Mouse (Mus musculus): ENCODE results near the gene Gm11037.
A peak's percentile ranks its signal among the peaks of the same experiment; 100 is the strongest.

Gene Gm11037

DNA sequence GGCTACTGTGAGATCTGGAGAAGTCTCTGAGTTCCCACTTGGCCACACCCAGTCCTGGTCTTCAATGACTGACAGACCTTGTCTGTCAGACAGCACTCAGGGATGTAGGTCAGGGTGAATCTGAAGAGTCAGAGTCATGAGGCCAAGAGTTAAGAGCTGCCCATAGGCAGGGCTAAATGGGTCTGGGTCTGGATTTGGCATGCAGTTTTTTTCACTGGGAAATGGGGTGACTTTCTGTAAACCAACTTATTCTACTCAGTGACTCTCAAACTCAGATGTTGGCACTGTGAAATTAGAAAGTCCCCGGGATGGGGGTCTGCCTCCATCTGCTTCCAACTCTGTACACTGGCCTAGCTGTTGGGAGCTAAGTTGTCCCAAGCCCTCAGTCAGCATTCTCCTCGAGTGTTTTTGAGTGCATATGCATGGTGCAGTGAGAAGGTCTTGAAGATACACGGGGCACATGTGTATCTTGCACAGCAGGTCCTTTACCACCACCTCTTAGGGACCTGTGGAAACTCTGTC is 4.6 kb upstream of the Gm11037 start:
- no peak for DNase-seq (ENCODE audit: low spot score in 2 of 2)

DNA sequence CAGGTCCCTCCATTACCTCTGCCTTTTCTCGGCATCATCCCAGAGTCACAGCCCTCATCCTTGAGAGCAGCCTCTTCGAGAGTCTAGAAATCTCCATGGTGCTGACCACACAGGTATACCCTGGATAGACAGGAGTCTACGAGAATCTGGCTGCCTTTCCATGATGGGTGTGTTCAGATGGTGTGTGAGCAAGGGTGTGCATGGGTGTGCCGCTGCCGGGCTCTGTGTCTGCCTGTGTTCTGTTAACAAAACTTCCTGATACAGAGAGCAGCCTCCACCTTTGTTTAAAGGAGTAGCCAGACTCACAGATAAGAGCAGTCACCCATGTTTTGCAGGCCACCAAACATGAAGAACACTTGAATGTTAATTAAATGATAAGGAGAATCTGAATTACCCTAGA is 3.5 kb upstream of the Gm11037 start:
- no peak for DNase-seq (ENCODE audit: low spot score in 2 of 2)

DNA sequence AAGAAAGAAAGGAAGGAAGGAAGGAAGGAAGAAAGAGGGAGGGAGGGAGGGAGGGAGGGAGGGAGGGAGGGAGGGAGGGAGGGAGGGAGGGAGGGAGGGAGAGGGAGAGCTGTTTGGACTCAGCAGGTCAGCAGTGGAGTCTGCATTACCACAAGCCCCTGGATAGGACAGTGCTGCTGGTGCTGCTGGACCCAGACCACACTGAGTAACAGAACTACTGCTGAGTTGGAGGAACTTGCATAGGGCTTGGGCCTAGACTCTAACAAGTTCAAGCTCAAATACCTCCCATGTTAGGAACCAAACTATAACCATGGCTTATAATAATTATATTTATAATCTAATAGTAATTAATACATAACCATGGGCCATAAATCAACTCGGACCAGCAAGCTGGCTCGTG is 2.4 kb upstream of the Gm11037 start:
- DNase-seq (ENCODE audit: low spot score in 2 of 2): no peak

DNA sequence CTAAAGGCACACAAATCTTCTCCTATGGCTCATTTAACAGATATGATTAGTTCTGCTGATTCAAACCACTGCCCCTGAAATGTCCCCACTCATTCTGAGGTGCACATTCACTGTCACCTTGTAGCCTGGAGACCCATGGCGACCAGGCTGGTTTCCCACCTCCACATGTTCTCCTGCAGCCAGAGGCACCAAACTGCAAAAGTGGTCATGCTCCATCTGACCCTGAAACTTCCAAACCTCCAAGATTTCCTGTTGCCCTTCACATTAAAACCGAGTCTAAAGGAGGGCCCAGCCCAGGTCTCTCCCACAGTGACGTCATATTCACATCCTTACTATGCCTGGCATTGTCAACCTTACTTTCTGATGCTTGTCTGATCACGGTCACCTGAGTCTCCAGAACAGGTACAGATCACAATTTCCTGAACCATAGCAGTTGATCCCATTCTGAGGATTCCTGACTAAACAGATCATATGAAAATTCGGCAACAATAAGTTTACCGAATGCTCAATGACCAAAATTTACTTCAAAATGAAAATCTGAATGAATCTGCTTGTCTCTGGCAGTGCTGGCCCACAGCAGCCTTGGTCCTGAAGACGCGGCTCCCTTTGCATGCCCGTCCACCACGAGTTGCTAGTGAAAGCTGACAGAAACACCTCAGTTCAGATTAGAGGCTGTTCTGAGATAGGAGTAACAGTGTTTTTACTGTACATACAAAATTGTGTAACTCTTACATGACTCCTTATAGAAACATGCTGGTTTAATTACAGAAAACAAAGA is 997 bp upstream of the Gm11037 start:
- DNase-seq (ENCODE audit: low spot score in 2 of 2): no peak

DNA sequence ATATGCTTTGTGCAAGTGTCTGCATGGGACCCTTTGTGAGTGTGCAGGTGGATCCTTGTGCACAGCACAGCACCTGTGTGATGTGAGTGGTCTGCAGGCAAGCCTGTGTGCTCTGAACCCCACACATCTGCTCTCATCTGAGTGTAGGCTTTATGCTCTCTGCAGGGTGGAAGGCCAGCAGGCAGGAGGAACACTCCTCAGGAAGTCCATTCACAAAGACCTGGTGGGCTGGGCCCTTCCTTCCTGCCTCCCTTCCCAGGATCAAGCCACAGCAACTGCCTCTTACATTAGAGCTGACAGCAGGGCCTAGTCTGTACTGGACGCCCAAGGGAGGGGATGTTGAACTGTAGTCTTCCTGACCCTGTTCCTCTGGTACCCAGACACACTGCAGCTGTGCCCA is 1.1 kb downstream of the Gm11037 start:
- no peak for DNase-seq (ENCODE audit: low spot score in 2 of 2)

DNA sequence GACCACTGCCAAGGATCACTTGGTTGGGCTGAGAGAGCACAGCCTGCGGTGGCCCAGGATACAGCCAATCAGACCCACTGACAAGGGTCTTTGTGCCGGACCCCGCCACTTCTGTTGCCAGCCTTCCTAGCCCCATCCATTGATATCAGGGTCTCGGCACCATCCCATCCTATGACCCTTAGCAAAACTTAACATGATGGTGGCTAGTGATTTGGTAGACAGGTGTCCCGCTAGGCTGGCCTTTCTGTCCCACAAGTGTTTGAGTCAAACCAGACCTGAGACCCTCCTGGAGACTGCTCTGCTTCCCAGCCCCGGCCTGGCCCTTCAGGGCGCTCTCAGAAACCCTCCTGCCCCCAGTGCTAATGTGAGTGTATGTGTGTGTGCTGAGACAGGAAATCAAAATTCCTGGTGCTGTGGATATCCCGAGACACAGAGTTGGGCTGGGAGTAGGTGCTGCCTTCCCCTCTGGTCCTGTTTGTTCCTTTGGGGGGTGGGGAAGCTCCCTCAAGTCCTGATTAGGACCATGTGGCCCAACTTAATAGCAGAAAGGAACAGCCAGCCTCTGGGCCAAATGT is 1.6 kb downstream of the Gm11037 start:
- no peak for DNase-seq (ENCODE audit: low spot score in 2 of 2)

DNA sequence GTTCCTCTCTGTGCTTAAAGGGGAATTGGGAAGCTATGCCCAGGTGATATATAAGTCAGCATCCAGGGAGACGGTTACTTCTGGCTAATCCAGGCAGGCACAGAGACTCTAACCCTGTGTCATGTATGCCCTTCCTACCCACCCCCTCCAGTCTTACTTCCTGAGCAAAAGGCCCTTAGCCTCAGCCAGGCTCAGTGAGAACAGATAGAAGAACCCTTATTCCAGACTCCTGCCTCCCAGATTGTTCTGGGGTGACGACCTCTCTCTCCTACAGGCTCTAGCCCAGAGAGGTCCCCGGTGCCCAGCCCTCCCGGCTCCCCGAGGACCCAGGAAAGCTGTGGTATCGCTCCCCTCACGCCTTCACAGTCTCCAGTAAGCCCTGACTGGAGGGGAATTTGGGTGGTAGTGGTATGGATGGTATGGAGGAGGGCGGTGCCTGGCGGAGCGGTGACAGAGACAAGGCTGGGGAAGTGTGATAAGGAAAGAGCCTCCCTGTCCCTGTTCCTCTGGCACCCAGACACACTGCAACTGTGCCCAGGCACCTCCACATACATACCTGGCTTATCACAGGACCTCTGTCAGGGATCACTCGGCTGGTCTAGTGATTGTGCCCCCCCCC is 2.3 kb downstream of the Gm11037 start:
- no peak for DNase-seq (ENCODE audit: low spot score in 2 of 2)

DNA sequence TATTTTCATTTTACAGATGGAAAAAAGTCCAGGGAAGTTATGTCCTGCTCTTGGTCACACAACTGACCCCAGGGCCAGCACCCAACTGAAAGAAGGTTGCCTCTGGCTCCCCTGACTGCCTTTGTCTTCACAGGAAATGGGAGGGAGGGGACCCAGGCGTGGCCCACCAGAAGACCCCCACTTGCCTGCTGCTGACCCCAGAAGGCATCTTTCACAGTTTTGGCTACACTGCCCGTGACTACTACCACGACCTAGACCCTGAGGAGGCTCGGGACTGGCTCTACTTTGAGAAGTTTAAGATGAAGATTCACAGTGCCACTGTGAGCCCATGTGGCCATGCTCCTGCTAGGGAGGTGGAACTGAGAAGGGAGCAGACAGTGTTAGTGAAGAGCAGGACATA is 5.0 kb downstream of the Gm11037 start:
- no peak for DNase-seq (ENCODE audit: low spot score in 2 of 2)

DNA sequence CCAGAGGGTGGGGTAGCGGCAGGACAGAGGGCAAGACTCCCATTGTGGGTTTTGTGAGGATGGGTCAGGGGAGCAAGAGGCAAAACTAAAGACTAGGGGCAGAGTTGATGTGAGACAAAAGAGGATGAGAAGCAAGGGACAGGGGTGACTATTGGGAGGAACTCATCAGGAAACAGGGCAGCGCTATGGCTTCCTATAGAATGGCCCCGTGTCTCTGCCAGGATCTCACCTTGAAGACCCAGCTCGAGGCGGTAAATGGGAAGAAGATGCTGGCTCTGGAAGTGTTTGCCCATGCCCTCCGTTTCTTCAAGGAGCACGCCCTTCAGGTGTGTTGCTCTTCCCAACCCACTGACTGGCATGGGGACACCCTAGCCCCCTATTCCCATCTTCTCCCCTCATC is 5.5 kb downstream of the Gm11037 start:
- no peak for DNase-seq (ENCODE audit: low spot score in 2 of 2)

DNA sequence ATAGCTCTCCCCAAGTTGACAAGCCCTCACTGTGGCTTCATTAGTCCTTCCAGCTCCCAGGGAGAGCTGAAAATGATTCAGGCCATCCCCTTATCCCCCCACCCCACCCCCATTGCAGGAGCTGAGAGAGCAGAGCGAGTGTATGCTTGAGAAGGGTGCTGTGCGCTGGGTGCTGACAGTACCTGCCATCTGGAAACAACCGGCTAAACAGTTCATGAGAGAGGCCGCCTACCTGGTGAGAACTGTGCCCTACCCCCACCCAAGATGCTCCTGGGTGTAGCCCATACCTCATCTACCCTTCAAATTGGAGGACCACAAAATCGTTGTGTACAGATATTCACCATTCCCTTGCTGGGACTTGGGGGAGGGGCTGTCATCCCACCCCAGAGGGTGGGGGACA is 6.0 kb downstream of the Gm11037 start:
- no peak for DNase-seq (ENCODE audit: low spot score in 2 of 2)

DNA sequence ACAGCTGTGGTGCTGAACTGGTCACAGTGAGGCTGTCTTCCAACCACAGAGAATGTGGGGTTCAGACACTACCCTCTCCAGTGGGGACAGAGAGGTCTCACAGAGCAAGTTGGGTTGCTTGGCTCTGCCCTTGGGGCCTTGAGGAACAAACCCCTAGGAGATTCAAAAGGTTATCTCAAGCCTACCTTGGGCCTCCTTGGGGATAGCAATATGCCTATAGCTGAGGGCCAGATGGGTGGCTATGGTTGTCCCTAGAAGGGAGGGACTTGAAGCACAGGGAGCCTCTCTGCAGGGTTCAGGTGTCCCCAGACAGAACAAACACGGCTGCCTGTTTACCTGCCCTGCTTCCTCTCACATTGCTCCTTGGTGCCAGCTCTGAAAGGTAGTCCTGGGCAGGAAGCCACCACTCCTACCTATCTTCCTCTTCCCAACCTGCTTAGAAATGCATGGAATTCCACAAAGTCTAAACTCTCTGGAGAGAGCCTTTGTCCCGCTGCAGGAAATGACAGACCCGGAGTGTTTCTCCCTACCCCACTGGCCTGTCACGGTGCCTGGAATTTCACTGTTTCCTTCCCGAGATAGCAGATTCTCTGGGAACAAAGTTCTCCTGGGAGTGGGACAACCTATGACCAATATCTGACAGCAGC is 6.7 kb downstream of the Gm11037 start:
- no peak for DNase-seq (ENCODE audit: low spot score in 2 of 2)

DNA sequence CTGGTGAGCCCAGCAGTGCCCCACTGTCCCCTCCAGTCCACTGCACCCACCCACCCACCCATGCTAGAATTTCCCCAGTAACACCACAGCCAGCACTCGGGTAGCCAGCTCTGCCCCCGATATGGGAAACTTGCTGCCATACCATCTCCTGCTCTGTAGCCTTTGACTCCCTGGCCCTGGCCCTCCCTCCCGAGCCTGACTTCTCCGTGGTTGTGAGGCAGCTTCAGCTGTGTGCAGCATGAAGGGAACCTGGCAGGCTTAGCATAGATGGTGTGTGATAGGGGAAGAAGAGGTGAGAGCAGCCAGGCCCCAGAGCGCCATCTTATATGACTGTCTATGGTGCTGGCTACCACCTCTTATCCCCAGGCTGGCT is 7.2 kb downstream of the Gm11037 start:
- no peak for DNase-seq (ENCODE audit: low spot score in 2 of 2)

DNA sequence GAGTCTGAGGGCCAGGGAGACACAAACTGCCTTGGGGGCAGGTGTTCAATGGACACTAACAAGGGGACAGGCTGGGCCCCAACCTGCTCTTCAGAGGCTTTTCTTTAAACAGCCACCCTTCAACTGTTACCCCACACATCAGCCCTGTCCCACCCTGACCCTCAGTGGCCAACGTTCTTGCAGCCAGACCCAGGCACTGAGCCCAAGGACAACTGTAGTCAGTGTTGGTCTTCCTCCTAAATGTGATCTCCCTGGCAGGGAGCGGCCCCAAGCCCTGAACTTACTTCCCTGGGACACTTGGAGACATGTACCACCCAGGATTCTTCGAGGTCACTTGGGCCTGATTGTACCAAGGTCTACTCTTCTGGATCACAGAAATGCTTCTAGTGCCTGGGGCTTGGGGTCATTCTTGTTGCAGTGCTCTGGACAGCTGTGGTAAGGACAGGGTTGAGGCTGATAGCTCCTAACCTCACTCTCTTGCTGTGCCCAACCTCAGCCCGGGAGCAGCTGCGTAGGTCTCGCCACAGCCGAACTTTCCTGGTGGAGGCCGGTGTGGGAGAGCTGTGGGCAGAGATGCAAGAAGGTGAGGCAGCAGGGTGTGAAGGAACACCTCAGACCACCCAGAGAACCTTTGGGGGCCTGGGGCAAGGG is 8.2 kb downstream of the Gm11037 start:
- DNase-seq (ENCODE audit: low spot score in 2 of 2): no peak

DNA sequence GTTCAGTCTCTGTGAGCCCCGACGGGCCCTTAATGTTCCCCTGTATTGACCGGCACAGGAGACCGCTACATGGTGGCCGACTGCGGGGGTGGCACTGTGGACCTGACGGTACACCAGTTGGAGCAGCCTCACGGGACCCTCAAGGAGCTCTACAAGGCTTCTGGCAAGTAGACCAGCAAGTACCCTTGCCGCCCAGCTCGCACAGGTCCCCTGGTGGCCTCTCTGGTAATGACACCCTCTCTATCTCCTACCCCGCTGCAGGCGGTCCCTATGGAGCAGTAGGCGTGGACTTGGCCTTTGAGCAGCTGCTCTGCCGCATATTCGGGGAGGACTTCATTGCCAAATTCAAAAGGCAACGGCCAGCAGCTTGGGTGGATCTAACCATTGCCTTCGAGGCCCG is 9.3 kb downstream of the Gm11037 start:
- peak; percentile 59 to 72 for DNase-seq (ENCODE audit: low spot score in 2 of 2)

DNA sequence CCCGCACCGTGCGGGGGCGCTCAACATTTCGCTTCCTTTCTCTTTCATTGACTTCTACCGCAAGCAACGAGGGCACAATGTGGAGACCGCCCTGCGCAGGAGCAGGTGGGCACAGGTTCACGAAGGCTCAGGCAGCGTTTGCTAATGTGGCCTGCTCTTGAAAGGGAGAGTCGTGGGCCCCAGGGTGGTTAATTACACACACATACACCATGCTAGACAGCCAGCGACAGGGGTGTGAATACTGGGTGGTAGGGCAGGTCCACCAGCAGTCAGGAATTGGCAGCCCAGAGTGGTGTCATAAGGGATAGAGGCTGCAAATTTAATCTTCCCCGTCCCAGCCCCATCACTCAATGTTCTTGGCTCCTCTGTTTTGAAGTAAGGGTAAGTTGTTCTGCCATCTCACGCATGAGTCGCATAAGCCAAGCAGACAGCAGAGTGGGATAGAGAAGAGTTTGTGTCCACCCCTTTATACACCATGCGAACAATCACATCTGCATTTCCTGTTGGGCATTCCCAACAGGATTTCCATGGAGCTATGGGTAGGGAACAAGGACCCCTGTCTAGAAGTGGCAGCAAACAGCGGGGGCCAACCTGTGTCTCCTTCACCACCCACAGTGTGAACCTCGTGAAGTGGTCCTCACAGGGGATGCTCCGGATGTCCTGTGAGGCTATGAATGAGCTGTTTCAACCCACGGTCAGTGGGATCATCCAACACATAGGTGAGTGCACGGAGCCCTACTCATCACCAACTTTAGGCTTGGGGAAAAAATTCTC is 9.9 kb downstream of the Gm11037 start:
- DNase-seq (ENCODE audit: low spot score in 2 of 2): no peak

DNA sequence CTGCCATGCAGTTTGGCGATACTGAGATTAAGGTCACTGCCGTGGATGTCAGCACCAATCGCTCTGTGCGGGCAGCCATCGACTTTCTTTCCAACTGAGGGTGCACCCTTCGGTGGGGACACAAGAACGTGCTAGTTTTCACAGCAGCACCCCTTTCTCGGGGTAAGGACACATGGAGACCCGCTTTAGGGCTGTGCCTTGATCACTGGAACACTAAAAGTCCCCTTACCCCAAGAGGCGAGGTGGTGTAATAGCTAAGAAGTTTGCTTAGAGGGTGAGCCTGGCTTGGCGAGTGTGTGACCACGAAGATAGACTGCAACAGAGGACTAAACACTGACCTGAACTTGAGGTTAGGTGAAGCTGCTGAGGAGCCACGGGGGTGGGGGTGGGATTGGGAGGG is 11.8 kb downstream of the Gm11037 start:
- no peak for DNase-seq (ENCODE audit: low spot score in 2 of 2)

DNA sequence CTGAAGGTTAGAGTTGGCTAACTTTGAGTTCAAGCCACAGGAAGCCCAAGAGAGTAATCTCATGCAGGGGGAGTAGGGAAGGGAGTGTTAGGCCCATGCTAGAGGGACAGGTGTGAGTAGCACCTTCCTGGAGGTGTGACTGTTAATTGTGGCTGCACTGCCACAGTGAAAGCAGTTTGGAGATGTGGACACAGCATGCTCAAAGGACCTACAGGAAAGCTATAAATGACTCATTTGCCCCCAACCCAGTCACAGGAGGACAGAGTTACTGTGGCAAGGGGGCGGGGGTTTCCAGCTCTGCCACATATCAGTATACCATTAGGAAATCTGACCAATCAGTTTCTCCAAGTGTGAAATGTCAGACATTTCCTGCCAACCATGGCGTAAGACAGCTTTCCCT is 12.2 kb downstream of the Gm11037 start:
- DNase-seq (ENCODE audit: low spot score in 2 of 2): no peak

DNA sequence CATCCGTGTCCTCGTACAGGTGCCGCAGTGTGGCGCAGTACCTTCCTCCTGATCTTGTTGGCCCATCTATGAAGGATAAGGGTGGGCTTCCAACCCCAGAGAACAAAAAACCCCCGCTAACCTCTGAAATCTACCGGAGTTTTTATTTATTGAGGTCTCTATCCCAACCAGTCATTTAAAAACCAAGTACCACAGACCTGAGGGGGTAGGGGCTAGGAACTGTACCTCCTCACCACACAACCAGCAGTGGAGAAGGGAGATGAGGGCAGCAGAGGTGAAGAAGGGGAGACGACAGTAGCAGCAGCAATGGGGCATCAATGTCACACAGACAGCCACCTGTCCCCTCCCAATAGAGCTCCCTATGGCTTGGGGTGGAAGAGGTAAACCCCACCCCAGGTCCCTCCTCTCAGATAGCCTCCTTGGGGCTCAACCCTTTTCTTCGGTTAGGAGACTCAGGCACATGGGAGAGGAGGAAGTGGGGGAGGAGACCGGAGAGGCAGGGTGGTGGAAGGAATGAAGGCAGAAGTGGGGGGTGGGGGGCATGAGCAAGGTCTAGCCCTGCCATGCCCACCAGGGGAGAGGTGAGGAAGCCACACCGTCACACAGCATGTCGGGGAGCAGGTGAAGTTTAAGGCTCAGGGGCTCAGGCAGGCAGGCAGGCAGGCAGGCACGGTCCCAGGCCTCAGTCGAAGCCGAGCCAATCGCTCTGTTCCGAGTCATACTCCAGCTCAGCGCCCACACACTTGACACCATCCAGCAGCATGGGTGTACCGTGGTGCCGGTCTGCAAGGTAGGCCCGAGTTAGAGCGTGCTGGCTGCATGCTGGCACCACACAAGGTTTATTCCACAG is 13.1 kb downstream of the Gm11037 start:
- DNase-seq (ENCODE audit: low spot score in 2 of 2): no peak

DNA sequence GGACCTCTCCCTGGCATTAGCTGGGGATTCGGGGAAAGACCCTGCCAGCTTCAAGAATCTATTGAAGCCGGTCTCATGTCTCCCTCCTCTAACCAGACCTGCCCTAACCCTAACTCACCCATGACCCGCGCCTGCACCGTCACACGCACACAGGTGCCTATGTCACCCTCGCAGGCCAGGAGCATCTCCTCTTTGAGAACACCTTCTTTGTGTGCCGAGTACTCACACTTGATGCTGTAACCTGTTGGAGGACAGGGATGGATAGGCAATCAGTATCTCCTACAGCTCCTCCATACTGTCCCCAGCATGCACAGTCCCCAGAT is 13.7 kb downstream of the Gm11037 start:
- no peak for DNase-seq (ENCODE audit: low spot score in 2 of 2)

DNA sequence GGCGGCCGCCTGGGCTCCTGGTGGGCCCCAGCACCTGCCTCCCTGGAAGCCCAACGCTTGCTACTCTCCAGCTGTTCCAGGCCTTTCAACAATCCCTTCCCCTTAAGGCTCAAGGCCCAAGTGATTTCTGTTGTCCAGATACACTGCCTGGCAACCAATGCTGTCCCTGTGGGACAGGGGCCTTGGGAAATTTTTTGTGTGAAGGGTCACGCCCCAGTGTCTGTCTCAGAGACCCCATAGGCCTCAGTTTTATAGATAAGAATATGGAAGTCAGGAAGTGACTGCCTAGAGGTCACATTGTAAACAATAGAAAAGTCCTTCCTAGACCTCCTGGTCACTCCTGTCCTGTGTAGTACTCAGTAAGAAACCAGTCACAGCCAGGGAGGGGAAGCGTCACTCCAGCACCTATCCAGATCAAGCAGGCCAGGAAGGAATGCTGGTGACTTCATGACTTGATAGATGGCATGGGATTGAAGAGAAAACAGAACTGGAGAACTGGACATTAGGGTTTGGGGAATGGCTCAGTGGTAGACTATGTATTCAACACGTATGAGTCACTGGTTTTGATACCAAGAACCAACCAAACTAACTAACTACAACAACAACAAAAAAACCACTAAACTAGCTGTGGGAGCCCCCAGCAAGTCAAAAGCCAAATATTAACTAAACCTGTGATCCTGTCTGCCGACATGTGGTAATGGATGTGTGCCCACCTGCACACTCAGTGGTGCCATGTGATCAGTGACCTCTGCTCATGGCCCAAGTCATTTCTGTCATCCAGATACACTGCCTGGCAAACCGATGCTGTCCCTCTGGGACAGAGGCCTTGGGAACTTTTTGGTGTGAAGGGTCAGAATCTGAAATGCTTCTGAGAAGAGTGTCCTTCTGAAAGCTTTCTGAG is 15.3 kb downstream of the Gm11037 start:
- no peak for DNase-seq (ENCODE audit: low spot score in 2 of 2)

Data from thymus, postnatal 10 days (tissue).